Mouse (Mus musculus): Measurements from ENCODE around the gene Olfr835.

Olfr835 gene

DNA sequence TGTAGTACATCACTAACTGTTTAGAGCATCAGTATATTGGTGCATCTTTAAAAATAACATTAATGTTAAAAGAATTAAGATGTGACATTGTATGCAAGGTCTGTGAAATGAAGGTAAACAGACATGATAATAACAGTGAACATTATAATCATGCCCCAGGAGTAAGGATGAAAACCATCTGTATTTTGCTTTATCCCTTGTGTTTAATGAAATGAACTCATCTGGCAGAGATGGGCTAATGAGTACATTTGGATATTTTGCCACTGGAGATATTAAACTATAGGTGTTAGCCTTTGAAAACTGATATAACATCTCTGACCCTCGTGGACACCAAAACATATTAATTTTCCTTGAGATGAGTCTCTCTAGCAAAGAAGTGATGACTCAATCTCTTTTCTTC is at the start of gene Olfr835:
Gene Olfr835, plus strand, starts transcription at position 301 of the 400 bp plus-strand sequence.
- DNase-seq: no peak

DNA sequence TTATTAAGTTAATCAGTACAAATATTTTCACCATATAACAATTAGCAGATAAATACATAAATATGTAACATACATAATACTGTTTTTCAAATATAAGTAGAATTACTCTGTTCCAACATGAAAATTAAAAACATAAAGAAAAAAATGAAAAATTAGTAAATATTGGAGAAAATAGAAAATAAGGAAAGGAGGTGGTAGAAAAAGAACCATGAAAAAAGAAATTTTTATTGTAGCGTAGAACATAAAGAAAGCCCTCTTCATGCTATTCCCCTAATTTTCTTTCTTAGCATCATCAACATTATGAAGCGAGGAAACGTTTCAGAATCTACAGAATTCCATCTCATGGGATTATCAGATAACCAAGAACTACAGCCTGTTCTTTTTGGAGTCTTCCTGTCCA is 44.8 kb upstream of the Olfr835 start, which contains the start of gene Olfr834:
Gene Olfr834, plus strand, starts transcription at position 301 of the 400 bp plus-strand sequence.
- no peak for DNase-seq

DNA sequence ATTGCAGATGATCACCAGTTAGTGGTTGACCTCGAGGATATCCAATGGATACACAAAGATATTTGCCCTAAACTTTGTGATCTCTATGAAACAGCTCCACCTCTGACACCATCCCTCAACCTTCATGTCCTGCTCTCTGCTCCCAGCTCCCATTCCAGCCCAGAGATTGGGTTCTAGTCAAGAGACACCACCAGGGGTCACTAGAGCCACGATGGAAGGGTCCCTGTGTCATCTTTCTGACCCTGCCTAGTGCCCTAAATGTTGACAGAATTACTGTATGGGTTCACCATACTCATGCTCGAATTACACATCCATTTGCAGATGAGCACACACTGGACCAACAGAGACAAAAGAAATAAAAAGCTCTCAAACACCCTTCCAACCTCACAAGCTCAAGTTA is 52.5 kb downstream of the Olfr835 start:
- DNase-seq: no peak

Measured in cerebellum, adult 11 months (tissue).